Mouse (Mus musculus) neural tube, embryonic 13.5 days (tissue): ENCODE data around the gene Kpna2. TPM values are rescaled to one million over a fixed set of nuclear protein-coding genes. Genes with fewer than 3 reads are reported as not detected.
"Not testable (repeated sequence)": the region's sequence is repeated elsewhere in the genome, so short reads cannot be mapped to it uniquely, and the experiment has no call there.

Source experiments
- ATAC-seq: fragments of 200-750 bp; cut with Nextera tagmentation; 2 replicates; pipeline ENCODE4 v1.8.0; 2017; ENCODE audit warnings: low read depth, mild to moderate bottlenecking, moderate TSS enrichment, moderate library complexity
- H3K27ac ChIP-seq: fragments of 300-500 bp; sonication (generic); replicated peaks from 2 replicates; pipeline ENCODE4 v1.5.1; 2015; ENCODE audit warnings: moderate library complexity, mild to moderate bottlenecking, inconsistent platforms
- H3K27me3 ChIP-seq: fragments of 300-500 bp; sonication (generic); 2 replicates; pipeline ENCODE4 v1.6.1; 2015; ENCODE audit warnings: mild to moderate bottlenecking, inconsistent platforms
- H3K36me3 ChIP-seq: fragments of 300-500 bp; sonication (generic); 2 replicates; pipeline ENCODE4 v1.6.1; 2015; ENCODE audit warnings: mild to moderate bottlenecking, inconsistent platforms
- H3K4me1 ChIP-seq: fragments of 300-500 bp; sonication (generic); replicated peaks from 2 replicates; pipeline ENCODE4 v1.6.1; 2015; ENCODE audit warnings: inconsistent platforms
- H3K4me2 ChIP-seq: fragments of 300-500 bp; sonication (generic); 2 replicates; pipeline ENCODE4 v1.6.1; 2015; ENCODE audit warnings: inconsistent platforms, mild to moderate bottlenecking, moderate library complexity
- H3K4me3 ChIP-seq: fragments of 300-500 bp; sonication (generic); 2 replicates; pipeline ENCODE4 v1.5.1; 2015; ENCODE audit warnings: mild to moderate bottlenecking, inconsistent platforms
- H3K9ac ChIP-seq: fragments of 300-500 bp; sonication (generic); 2 replicates; pipeline ENCODE4 v1.6.1; 2015; ENCODE audit warnings: moderate library complexity, mild to moderate bottlenecking, inconsistent platforms
- H3K9me3 ChIP-seq: fragments of 300-500 bp; sonication (generic); 2 replicates; pipeline ENCODE4 v1.6.1; 2016; ENCODE audit warnings: inconsistent platforms
- WGBS: fragments of 180-500 bp; shearing (Covaris S2); methylation state at CpG from one replicate; pipeline ENCODE4 v1.1.7; 2015; 5-methylcytosine and 5-hydroxymethylcytosine counted together
- polyA plus RNA-seq: library from polyadenylated mRNA; unstranded; fragments of >200 nt; fragmentation: Nextera tagmentation; extraction: Ambion mirVana; gene quantifications from 2 replicates; pipeline ENCODE4 v1.2.1, GENCODE M21; 2015

Kpna2 gene
- polyA plus RNA-seq, 1 experiment from 2014 or later, result 181 TPM

- not testable (repeated sequence) for ATAC-seq, H3K27me3 ChIP-seq, H3K36me3 ChIP-seq, H3K9me3 ChIP-seq, H3K4me3 ChIP-seq, H3K4me2 ChIP-seq, H3K27ac ChIP-seq, H3K9ac ChIP-seq
- H3K4me1 ChIP-seq, result peaks cover 12% of the 10 kb centered on the region
- WGBS, result 76% methylated on average over 11 of the region's 11 CpGs
Measured at GRCm38 (mm10) chr11:107015535-107016187, 16.3 kb upstream of the Kpna2 start.

GRCm38 (mm10) chr11:107014597-107015309 is 15.4 kb upstream of the Kpna2 start:
- 47% methylated on average over 14 of the region's 14 CpGs for WGBS

GRCm38 (mm10) chr11:107014020-107014585 is 14.8 kb upstream of the Kpna2 start:
- no peak for ATAC-seq
- H3K4me3 ChIP-seq, result no peak overlapping the region
- H3K9ac ChIP-seq, result no peak overlapping the region
- 79% methylated on average over 11 of the region's 11 CpGs for WGBS
- peaks cover 12% of the 10 kb centered on the region for H3K4me1 ChIP-seq
- H3K9me3 ChIP-seq, result no peaks in the 10 kb centered on the region
- no peak overlapping the region for H3K4me2 ChIP-seq
- H3K27me3 ChIP-seq, result no peaks in the 10 kb centered on the region
- H3K27ac ChIP-seq, result no peak overlapping the region
- no peaks in the 10 kb centered on the region for H3K36me3 ChIP-seq

More at GRCm38 (mm10) chr11:107014597-107015309, 15.4 kb upstream of the Kpna2 start:
- H3K9me3 ChIP-seq, result no peaks in the 10 kb centered on the region
- H3K36me3 ChIP-seq, result no peaks in the 10 kb centered on the region
- no peak overlapping the region for H3K9ac ChIP-seq
- H3K4me3 ChIP-seq, result no peak overlapping the region
- no peaks in the 10 kb centered on the region for H3K27me3 ChIP-seq
- no peak overlapping the region for H3K27ac ChIP-seq
- H3K4me2 ChIP-seq, result no peak overlapping the region
- peaks cover 12% of the 10 kb centered on the region for H3K4me1 ChIP-seq
- no peak for ATAC-seq

- under 1% methylated on average over 37 of the region's 37 CpGs for WGBS
- H3K9me3 ChIP-seq, result no peaks in the 10 kb centered on the region
Measured at GRCm38 (mm10) chr11:107012324-107013017, 13.1 kb upstream of the Kpna2 start.

GRCm38 (mm10) chr11:107011669-107012323 is 12.5 kb upstream of the Kpna2 start:
- Histone ChIP-seq H3K4me2 (peak overlapping the region; percentile 62), H3K36me3 (no peaks in the 10 kb centered on the region), H3K27me3 (no peaks in the 10 kb centered on the region), H3K9me3 (no peaks in the 10 kb centered on the region), H3K27ac (peak overlapping the region; percentile 92), H3K4me3 (peak overlapping the region; percentile 59), H3K4me1 (peaks cover 12% of the 10 kb centered on the region), H3K9ac (peak overlapping the region; percentile 83)
- no peak; the same call in 1 of the 2 replicates for ATAC-seq
- WGBS, result 42% methylated on average over 18 of the region's 18 CpGs

More at GRCm38 (mm10) chr11:107012324-107013017, 13.1 kb upstream of the Kpna2 start:
- peak overlapping the region; percentile 92 for H3K27ac ChIP-seq
- peak overlapping the region; percentile 59 for H3K4me3 ChIP-seq
- no peaks in the 10 kb centered on the region for H3K27me3 ChIP-seq
- peak overlapping the region; percentile 83 for H3K9ac ChIP-seq
- peak overlapping the region; percentile 62 for H3K4me2 ChIP-seq
- peaks cover 12% of the 10 kb centered on the region for H3K4me1 ChIP-seq
- peak; percentile 95 for ATAC-seq
- no peaks in the 10 kb centered on the region for H3K36me3 ChIP-seq

- Histone ChIP-seq H3K36me3 (no peaks in the 10 kb centered on the region), H3K27me3 (no peaks in the 10 kb centered on the region), H3K27ac (no peak overlapping the region), H3K4me3 (peak overlapping the region; percentile 59; the same call in 1 of the 2 replicates), H3K4me2 (no peak overlapping the region), H3K9me3 (no peaks in the 10 kb centered on the region), H3K9ac (0 out of 2 replicates have a peak overlapping the region, but pooled peaks have one; percentile 26), H3K4me1 (peaks cover 12% of the 10 kb centered on the region)
- no peak for ATAC-seq
- WGBS, result 74% methylated on average over 7 of the region's 7 CpGs
Measured at GRCm38 (mm10) chr11:107011171-107011570, 11.8 kb upstream of the Kpna2 start.

- Histone ChIP-seq H3K27me3 (no peaks in the 10 kb centered on the region), H3K4me3 (no peak overlapping the region), H3K4me2 (no peak overlapping the region), H3K27ac (no peak overlapping the region), H3K36me3 (no peaks in the 10 kb centered on the region), H3K9ac (no peak overlapping the region), H3K9me3 (no peaks in the 10 kb centered on the region), H3K4me1 (peaks cover 12% of the 10 kb centered on the region)
- 95% methylated on average over 3 of the region's 3 CpGs for WGBS
- no peak for ATAC-seq
Measured at GRCm38 (mm10) chr11:107010447-107010846, 11.1 kb upstream of the Kpna2 start.

- no peak overlapping the region for H3K4me2 ChIP-seq
- no peaks in the 10 kb centered on the region for H3K4me1 ChIP-seq
- H3K4me3 ChIP-seq, result no peak overlapping the region
- 87% methylated on average over 1 of the region's 1 CpGs for WGBS
- no peak overlapping the region for H3K9ac ChIP-seq
- H3K27me3 ChIP-seq, result no peaks in the 10 kb centered on the region
- no peaks in the 10 kb centered on the region for H3K9me3 ChIP-seq
- no peaks in the 10 kb centered on the region for H3K36me3 ChIP-seq
- H3K27ac ChIP-seq, result no peak overlapping the region
- no peak for ATAC-seq
Measured at GRCm38 (mm10) chr11:107005538-107005937, 6.2 kb upstream of the Kpna2 start.

GRCm38 (mm10) chr11:107001760-107002675 is 2.7 kb upstream of the Kpna2 start:
- H3K27me3 ChIP-seq, result no peaks in the 10 kb centered on the region
- no peak for ATAC-seq
- H3K4me1 ChIP-seq, result peaks cover 15% of the 10 kb centered on the region
- WGBS, result 29% methylated on average over 8 of the region's 8 CpGs
- H3K36me3 ChIP-seq, result no peaks in the 10 kb centered on the region
- H3K9ac ChIP-seq, result no peak overlapping the region
- H3K9me3 ChIP-seq, result no peaks in the 10 kb centered on the region
- no peak overlapping the region for H3K4me2 ChIP-seq
- H3K27ac ChIP-seq, result no peak overlapping the region
- no peak overlapping the region for H3K4me3 ChIP-seq

GRCm38 (mm10) chr11:106999949-107000513 is 690 bp upstream of the Kpna2 start:
- Histone ChIP-seq H3K36me3 (peaks cover 18% of the 10 kb centered on the region), H3K9ac (peak overlapping the region; percentile 76), H3K9me3 (no peaks in the 10 kb centered on the region), H3K4me3 (peak overlapping the region; percentile 38), H3K27ac (peak overlapping the region; percentile 88), H3K4me2 (peak overlapping the region; percentile 58), H3K4me1 (peaks cover 19% of the 10 kb centered on the region), H3K27me3 (no peaks in the 10 kb centered on the region)
- ATAC-seq, result no peak
- 85% methylated on average over 9 of the region's 9 CpGs for WGBS
